Mouse (Mus musculus): ENCODE measurements around the gene Cpsf6. TPM values are rescaled to one million over a fixed set of nuclear protein-coding genes. Genes with fewer than 3 reads are reported as not detected.

Cpsf6 gene
- polyA plus RNA-seq, 1 experiment from 2014 or later, result 97.9 TPM

- ATAC-seq (replicated peaks; ENCODE audit: insufficient number of reproducible peaks, low FRiP score, low TSS enrichment), result no peak
- H3K9me3 ChIP-seq (replicated peaks; ENCODE audit: control insufficient read depth, low read length), result no peaks in the 10 kb centered on the region
- H3K4me1 ChIP-seq (ENCODE audit: control insufficient read depth, insufficient read depth, low read length), result peaks cover 6% of the 10 kb centered on the region; the same call in 1 of the 2 replicates
- WGBS (ENCODE audit: insufficient replicate concordance), result 74% methylated on average over 7 of the region's 7 CpGs
- H3K4me2 ChIP-seq, result no peak overlapping the region
- no peak overlapping the region for H3K27ac ChIP-seq (ENCODE audit: low read depth, low read length)
- no peaks in the 10 kb centered on the region for H3K36me3 ChIP-seq (ENCODE audit: control insufficient read depth, insufficient read depth, low read length)
- no peak overlapping the region for H3K4me3 ChIP-seq (ENCODE audit: low read depth, low read length)
- no peak overlapping the region for H3K9ac ChIP-seq (ENCODE audit: low read depth, low read length)
- no peaks in the 10 kb centered on the region for H3K27me3 ChIP-seq (ENCODE audit: control insufficient read depth, insufficient read depth, low read length)
These were observed 41.7 kb upstream of the Cpsf6 start for GRCm38 (mm10) chr10:117421283-117422107.

GRCm38 (mm10) chr10:117420502-117421282 is 40.9 kb upstream of the Cpsf6 start:
- ATAC-seq (replicated peaks; ENCODE audit: insufficient number of reproducible peaks, low FRiP score, low TSS enrichment), result no peak
- H3K9ac ChIP-seq (ENCODE audit: low read depth, low read length), result no peak overlapping the region
- WGBS (ENCODE audit: insufficient replicate concordance), result 80% methylated on average over 9 of the region's 9 CpGs

GRCm38 (mm10) chr10:117419577-117420290 is 39.9 kb upstream of the Cpsf6 start:
- H3K27ac ChIP-seq (ENCODE audit: low read depth, low read length), result no peak overlapping the region
- no peaks in the 10 kb centered on the region for H3K36me3 ChIP-seq (ENCODE audit: control insufficient read depth, insufficient read depth, low read length)
- no peak overlapping the region for H3K9ac ChIP-seq (ENCODE audit: low read depth, low read length)
- H3K9me3 ChIP-seq (replicated peaks; ENCODE audit: control insufficient read depth, low read length), result no peaks in the 10 kb centered on the region
- WGBS (ENCODE audit: insufficient replicate concordance), result 76% methylated on average over 8 of the region's 8 CpGs
- no peak overlapping the region for H3K4me3 ChIP-seq (ENCODE audit: low read depth, low read length)
- H3K4me1 ChIP-seq (ENCODE audit: control insufficient read depth, insufficient read depth, low read length), result peaks cover 6% of the 10 kb centered on the region; the same call in 1 of the 2 replicates
- no peaks in the 10 kb centered on the region for H3K27me3 ChIP-seq (ENCODE audit: control insufficient read depth, insufficient read depth, low read length)
- ATAC-seq (replicated peaks; ENCODE audit: insufficient number of reproducible peaks, low FRiP score, low TSS enrichment), result no peak
- H3K4me2 ChIP-seq, result no peak overlapping the region

More at GRCm38 (mm10) chr10:117420502-117421282, 40.9 kb upstream of the Cpsf6 start:
- Histone ChIP-seq H3K4me2 (no peak overlapping the region), H3K4me1 (ENCODE audit: control insufficient read depth, insufficient read depth, low read length) (peaks cover 6% of the 10 kb centered on the region; the same call in 1 of the 2 replicates), H3K36me3 (ENCODE audit: control insufficient read depth, insufficient read depth, low read length) (no peaks in the 10 kb centered on the region), H3K27me3 (ENCODE audit: control insufficient read depth, insufficient read depth, low read length) (no peaks in the 10 kb centered on the region), H3K27ac (ENCODE audit: low read depth, low read length) (no peak overlapping the region), H3K9me3 (replicated peaks; ENCODE audit: control insufficient read depth, low read length) (no peaks in the 10 kb centered on the region), H3K4me3 (ENCODE audit: low read depth, low read length) (no peak overlapping the region)

GRCm38 (mm10) chr10:117418668-117419237 is 38.9 kb upstream of the Cpsf6 start:
- H3K4me2 ChIP-seq, result peak overlapping the region; percentile 67
- H3K4me3 ChIP-seq (ENCODE audit: low read depth, low read length), result peak overlapping the region; percentile 44
- H3K9ac ChIP-seq (ENCODE audit: low read depth, low read length), result no peak overlapping the region
- peaks cover 6% of the 10 kb centered on the region; the same call in 1 of the 2 replicates for H3K4me1 ChIP-seq (ENCODE audit: control insufficient read depth, insufficient read depth, low read length)
- H3K27me3 ChIP-seq (ENCODE audit: control insufficient read depth, insufficient read depth, low read length), result no peaks in the 10 kb centered on the region
- 0 out of 2 replicates have a peak overlapping the region, but pooled peaks have one; percentile 25 for H3K27ac ChIP-seq (ENCODE audit: low read depth, low read length)
- ATAC-seq (replicated peaks; ENCODE audit: insufficient number of reproducible peaks, low FRiP score, low TSS enrichment), result no peak
- H3K36me3 ChIP-seq (ENCODE audit: control insufficient read depth, insufficient read depth, low read length), result no peaks in the 10 kb centered on the region
- 35% methylated on average over 24 of the region's 24 CpGs for WGBS (ENCODE audit: insufficient replicate concordance)
- no peaks in the 10 kb centered on the region for H3K9me3 ChIP-seq (replicated peaks; ENCODE audit: control insufficient read depth, low read length)

- 12% methylated on average over 18 of the region's 18 CpGs for WGBS (ENCODE audit: insufficient replicate concordance)
- H3K4me2 ChIP-seq, result peak overlapping the region; percentile 67
- H3K36me3 ChIP-seq (ENCODE audit: control insufficient read depth, insufficient read depth, low read length), result no peaks in the 10 kb centered on the region
- peaks cover 6% of the 10 kb centered on the region; the same call in 1 of the 2 replicates for H3K4me1 ChIP-seq (ENCODE audit: control insufficient read depth, insufficient read depth, low read length)
- H3K27me3 ChIP-seq (ENCODE audit: control insufficient read depth, insufficient read depth, low read length), result no peaks in the 10 kb centered on the region
- H3K9ac ChIP-seq (ENCODE audit: low read depth, low read length), result peak overlapping the region; percentile 52; the same call in 1 of the 2 replicates
- ATAC-seq (replicated peaks; ENCODE audit: insufficient number of reproducible peaks, low FRiP score, low TSS enrichment), result no peak; the same call in 1 of the 2 replicates
- H3K4me3 ChIP-seq (ENCODE audit: low read depth, low read length), result peak overlapping the region; percentile 44
- no peaks in the 10 kb centered on the region for H3K9me3 ChIP-seq (replicated peaks; ENCODE audit: control insufficient read depth, low read length)
- H3K27ac ChIP-seq (ENCODE audit: low read depth, low read length), result peak overlapping the region; percentile 65; the same call in 1 of the 2 replicates
These were observed 38.2 kb upstream of the Cpsf6 start for GRCm38 (mm10) chr10:117417772-117418667.

GRCm38 (mm10) chr10:117417470-117417767 is 37.6 kb upstream of the Cpsf6 start:
- ATAC-seq (replicated peaks; ENCODE audit: insufficient number of reproducible peaks, low FRiP score, low TSS enrichment), result peak; percentile 63; the same call in 1 of the 2 replicates
- peak overlapping the region; percentile 67 for H3K4me2 ChIP-seq
- no peaks in the 10 kb centered on the region for H3K36me3 ChIP-seq (ENCODE audit: control insufficient read depth, insufficient read depth, low read length)
- no peaks in the 10 kb centered on the region for H3K9me3 ChIP-seq (replicated peaks; ENCODE audit: control insufficient read depth, low read length)
- H3K4me3 ChIP-seq (ENCODE audit: low read depth, low read length), result peak overlapping the region; percentile 44
- H3K9ac ChIP-seq (ENCODE audit: low read depth, low read length), result 0 out of 2 replicates have a peak overlapping the region, but pooled peaks have one; percentile 52
- WGBS (ENCODE audit: insufficient replicate concordance), result 29% methylated on average over 9 of the region's 9 CpGs
- H3K27ac ChIP-seq (ENCODE audit: low read depth, low read length), result no peak overlapping the region
- H3K27me3 ChIP-seq (ENCODE audit: control insufficient read depth, insufficient read depth, low read length), result no peaks in the 10 kb centered on the region
- peaks cover 6% of the 10 kb centered on the region; the same call in 1 of the 2 replicates for H3K4me1 ChIP-seq (ENCODE audit: control insufficient read depth, insufficient read depth, low read length)

GRCm38 (mm10) chr10:117416636-117417469 is 37.0 kb upstream of the Cpsf6 start:
- 0 out of 2 replicates have a peak overlapping the region, but pooled peaks have one; percentile 44 for H3K4me3 ChIP-seq (ENCODE audit: low read depth, low read length)
- peaks cover 9% of the 10 kb centered on the region for H3K4me1 ChIP-seq (ENCODE audit: control insufficient read depth, insufficient read depth, low read length)
- H3K27me3 ChIP-seq (ENCODE audit: control insufficient read depth, insufficient read depth, low read length), result no peaks in the 10 kb centered on the region
- no peak for ATAC-seq (replicated peaks; ENCODE audit: insufficient number of reproducible peaks, low FRiP score, low TSS enrichment)
- H3K4me2 ChIP-seq, result peak overlapping the region; percentile 67
- WGBS (ENCODE audit: insufficient replicate concordance), result 73% methylated on average over 16 of the region's 16 CpGs
- H3K36me3 ChIP-seq (ENCODE audit: control insufficient read depth, insufficient read depth, low read length), result no peaks in the 10 kb centered on the region
- H3K9me3 ChIP-seq (replicated peaks; ENCODE audit: control insufficient read depth, low read length), result no peaks in the 10 kb centered on the region
- no peak overlapping the region for H3K27ac ChIP-seq (ENCODE audit: low read depth, low read length)
- 0 out of 2 replicates have a peak overlapping the region, but pooled peaks have one; percentile 52 for H3K9ac ChIP-seq (ENCODE audit: low read depth, low read length)

Data from heart, embryonic 11.5 days (tissue).